Mouse (Mus musculus) T-helper 2 cell (primary cell): ENCODE results near the gene Atp2c2.

Experiments used
- in situ Hi-C: fragments of 300-600 bp; cut with MboI, MseI; formaldehyde crosslinking; loops from one replicate; pipeline ENCODE4 v1.15.1; 2025; ENCODE audit warnings: high pct_unique_total_duplicates

Gene Atp2c2

DNA sequence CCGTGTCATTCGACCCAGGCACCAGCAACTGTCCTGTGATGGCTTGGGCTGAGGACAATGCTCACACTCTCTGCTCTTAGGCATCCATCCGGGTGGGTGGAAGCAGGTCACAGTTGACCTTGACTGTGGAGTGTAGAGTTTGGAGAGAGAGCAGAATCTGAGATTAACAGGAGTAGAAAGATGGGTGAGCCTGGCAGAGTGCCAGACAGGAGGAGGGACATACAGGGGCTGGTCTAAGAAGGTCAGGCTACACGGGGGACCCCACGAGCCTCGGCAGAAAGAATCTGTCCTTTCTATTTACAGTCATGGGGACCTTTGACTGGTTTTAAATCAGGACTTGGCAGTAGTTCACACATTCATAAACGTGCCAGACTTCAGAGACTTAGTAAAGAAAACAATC lies 3.2 kb downstream of the Atp2c2 start:
- in situ Hi-C loops: no loop called here

DNA sequence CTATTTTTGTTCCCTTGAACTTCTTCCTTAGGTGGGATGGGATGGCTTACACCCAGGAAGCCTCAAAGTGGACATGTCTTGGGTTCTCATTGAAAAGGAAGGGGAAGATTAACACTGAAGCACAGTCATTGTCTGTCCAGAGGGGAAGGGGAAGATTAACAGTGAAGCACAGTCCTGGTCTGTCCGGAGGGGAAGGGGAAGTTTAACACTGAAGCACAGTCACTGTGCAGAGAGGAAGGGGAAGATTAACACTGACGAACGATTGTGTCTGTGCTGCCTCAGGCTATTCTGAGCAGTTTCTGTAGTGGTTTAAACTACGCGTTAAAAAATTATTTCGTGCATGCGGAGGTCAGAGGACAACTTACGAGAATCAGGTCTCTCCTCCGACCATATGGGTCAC lies 7.3 kb downstream of the Atp2c2 start:
- in situ Hi-C loops: no loop called here

DNA sequence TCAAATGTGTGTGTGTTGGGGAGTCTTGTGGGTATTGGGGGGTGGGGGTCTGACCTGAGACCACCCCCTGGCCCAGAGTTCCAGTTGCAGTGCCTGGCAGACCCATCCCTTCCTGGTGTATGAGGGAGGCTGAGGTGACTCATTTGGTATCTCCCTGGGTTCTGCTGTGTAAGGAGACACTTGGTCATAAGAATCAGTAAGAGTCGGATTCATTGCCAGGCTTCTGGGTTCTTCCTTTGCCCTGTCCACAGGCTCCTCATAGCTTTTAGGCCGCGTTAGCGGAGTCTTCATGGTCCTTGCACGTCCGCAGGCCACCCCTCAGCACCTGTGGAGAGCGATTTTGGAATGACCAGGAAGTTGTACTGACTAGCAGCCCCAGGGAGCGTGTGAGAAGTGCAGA lies 8.7 kb downstream of the Atp2c2 start:
- in situ Hi-C loops: no loop called here

DNA sequence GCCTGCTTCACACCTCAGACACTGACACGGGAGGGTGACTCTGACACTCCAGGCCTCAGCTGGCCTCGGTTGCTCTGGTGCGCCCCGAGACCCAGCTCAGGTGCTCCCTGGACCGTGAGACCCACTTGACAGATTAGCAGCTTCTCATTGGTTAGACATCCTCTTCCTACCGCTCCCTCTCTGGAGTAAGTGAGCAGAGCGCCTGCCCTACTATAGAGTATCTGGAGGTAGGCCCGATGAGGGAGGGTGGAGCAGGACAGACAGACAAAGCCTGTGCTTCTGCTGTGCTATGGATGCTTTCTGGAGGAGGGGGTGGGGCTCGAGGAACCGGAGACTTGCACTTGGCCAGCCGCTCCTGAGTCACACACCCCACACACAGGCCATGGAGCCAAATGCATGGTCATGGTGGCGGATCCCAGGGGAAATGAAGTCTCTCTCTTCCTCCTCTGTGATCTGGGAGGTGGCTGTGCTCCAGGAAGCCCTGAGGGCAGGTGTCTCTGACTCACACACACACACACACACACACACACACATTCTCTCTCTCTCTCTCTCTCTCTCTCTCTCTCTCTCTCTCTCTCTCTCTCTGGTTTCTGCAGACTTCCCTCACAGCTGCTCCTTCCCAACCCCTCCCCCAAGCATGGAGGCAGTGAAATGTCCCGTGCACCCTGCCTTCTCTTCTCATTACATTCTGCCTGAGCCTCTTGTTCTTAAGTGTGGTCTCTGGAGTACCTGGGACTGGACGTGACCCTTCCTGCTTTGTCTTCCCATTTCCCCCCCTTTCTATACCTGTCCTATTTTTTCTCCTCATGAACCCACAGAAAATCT lies 9.3 kb downstream of the Atp2c2 start:
- in situ Hi-C loops: no loop called here

DNA sequence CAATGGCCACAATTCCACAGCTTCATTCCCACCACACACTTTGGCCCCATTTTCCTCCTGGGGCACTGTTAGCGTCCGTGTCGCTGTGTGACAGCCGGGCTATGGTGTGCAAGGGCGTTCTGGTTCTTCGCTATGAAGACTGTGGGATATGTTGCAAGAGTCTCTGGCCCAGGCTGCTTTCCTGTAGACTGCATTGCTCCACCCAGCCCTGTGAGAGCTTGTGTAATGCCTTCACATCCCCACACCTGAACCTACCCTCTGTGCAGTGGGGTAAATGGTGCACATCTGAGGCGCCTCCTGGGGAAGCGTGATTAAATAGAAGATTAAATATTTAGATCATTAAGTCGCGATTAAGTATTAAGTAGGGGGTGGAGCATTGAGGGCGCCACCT lies 9.9 kb downstream of the Atp2c2 start:
- in situ Hi-C loops: no loop called here

DNA sequence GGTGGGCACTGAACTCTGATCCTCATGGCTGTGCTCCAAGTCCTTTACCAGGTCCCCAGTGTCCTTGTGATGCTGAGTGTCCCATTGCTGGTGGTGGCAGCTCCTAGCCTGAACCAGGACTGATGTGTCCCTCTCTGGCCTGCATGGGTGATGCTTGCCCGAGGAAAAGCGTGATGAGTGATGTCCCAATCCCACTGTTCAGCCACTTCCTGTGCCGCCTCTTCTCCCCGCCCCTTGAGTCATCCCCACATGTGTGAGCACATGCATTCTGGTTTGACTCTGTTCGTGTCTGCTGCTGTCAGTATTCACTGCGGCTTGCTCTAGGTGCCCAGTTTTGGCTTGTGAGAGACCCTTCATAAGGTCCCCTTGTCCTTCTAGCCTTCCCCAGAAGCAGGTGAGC lies 12.4 kb downstream of the Atp2c2 start:
- in situ Hi-C loops: no loop called here

DNA sequence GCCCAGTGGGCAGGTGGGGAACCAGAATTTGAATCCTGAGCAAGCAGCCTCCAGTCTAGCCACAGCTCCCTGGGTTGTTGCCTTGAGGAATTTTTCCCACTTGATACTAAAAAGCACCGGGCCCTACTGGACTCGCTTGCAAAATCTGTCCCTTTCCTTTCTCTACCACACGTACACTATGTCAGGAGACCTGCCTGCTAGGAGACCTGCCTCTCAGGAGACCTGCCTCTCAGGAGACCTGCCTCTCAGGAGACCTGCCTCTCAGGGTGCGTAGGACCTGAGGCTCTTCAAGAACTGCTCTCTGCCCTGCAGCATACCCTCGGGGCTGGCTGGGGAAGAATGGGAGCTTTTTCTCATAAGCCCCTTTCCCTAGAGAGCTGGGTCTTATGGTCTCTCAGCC lies 13.6 kb downstream of the Atp2c2 start:
- in situ Hi-C loops: no loop called here

DNA sequence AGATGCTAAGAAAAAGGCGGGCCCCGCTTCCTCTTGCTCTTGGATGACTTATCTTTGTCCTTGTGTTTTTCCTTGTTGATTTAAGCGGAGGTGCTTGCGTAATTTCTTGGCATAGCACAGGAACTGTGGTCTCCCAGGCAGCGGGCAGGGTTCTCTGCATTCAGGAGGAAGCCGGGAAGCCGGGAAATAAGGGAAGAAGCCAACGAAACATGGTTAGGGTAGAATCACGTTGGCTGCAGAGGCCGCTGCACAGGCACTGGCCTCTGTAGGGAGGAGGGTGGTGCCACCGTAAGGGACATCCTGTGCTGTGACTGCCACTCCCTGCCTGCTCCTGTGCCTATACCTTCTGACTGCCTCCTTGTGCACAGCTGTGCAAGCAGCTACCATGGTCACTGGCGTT lies 15.4 kb downstream of the Atp2c2 start:
- in situ Hi-C loops: no loop called here

DNA sequence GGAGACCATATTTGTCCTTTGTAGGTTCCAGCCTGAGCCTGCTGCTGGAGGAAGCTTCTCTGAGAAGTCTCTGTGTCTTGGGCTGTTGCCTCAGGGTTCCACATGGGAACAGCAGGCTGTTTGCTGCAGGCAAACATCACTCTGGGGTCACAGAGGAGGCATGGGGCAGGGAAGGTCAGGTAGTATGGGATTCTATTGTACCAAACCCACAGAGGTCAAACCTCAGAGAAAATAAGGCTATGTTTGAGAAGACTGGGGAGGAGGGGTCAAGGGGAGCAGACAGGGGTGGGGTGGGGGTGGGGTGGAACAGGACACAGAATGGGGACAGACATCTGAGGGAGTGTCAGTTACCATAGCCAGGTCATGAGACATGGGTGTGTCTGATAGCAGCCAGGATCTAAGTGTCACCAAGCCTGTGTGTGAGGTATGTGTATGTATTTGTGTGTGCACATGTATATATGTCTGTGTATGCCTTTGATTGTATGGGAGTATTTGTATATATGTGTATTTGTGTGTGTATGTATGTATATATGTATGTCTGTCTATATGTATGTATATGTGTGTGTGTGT lies 17.0 kb downstream of the Atp2c2 start:
- in situ Hi-C loops: no loop called here

DNA sequence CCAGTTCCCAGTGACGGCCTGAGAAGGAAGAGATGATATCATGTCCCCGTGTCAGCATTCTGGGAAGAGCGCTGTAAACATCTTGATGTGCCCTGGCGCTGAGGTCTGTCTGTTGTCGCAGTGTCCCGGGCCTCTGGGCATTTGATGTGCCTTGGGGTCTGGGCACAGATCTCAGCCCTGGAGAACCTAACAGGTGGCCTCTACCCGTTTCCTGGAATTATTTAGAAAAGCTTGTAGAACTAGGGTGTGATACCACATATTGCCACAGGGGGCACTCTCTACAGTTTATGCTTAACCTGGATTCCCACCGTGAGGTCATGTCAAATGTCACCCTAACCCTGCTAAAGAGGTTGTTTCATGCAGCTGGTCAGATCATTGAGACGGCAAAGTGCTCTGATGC lies 18.0 kb downstream of the Atp2c2 start:
- in situ Hi-C loops: no loop called here

DNA sequence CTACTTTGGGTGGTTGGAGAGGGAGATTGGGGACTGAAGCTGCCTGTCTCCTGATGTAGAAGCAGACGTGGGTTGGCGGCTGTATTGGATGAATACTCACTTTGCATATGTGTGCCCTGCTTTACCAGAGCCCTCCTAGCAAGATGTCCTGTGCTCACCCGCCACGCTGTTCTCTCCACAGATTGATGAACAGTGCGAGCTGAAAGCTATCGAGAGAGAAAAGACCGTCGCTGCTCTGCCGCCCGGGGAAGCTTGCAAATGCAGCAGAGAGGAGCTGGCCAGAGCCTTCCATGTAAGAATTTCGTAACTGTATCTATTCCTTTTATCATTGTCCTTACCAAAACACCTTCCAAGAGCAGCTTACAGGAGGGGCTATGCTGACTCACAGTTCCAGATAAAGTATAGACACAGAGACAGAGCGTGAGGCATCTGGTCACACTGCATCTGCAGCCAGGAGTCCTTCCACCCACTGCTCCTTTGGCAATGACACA lies 19.2 kb downstream of the Atp2c2 start:
- in situ Hi-C loops: no loop called here

DNA sequence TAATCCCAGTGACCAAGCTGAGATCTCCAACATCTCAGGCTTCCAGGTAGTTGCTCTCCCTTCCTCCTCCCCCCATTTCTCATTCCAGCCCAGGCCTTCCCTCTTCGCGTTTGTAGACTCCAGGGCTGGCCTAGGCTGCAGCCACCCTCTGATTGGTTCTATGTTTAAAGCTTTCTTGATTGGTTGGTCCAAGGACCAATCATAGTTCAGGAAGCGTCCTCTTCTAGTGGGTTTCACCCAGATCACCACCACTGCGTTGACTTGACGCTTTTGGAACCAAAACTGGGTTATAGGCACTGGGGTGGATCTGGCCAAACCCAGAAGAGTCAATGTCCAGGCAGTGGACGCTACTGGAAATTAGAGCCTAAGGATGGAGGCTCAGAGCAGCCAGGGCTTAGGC lies 22.5 kb downstream of the Atp2c2 start:
- in situ Hi-C loops: no loop called here

DNA sequence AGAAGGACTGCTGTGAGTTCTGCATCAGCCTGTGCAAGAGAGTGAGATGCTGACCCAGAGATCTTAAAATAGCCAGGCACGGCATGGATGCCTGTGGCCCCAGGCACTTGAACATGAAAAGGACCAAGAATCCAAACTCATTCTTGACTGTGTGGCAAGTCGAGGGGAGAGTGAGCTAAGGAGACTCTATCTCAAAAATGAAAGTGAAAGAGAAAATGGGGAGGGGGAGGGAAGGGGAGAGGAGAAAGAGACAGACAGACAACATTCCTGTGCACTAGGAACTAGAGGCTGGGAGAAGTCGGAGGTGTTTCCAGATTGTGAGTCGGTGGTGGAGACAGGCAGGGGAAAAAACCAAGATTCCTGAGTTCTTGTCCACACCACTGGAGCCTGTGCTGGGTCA lies 23.9 kb downstream of the Atp2c2 start:
- in situ Hi-C loops: no loop called here

DNA sequence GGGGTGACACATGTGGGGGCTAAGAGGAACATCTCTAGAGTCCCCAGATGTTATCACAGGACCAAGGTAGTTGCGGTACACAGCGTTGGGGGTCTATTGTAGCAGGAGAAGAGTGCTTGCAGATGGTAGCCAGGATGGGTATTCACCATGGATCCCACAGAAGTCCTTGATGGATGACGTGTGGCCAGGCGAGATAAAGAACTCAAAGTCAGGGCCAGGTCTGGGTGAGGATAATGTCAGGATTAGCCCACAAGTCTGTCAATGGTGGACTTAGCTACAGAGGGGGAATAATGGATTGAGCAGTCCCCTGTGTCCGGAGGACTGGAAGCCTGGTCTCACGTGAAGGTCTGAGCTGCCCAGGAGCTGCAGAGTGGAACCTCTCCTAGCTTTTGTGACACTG lies 24.8 kb downstream of the Atp2c2 start:
- in situ Hi-C loops: no loop called here

DNA sequence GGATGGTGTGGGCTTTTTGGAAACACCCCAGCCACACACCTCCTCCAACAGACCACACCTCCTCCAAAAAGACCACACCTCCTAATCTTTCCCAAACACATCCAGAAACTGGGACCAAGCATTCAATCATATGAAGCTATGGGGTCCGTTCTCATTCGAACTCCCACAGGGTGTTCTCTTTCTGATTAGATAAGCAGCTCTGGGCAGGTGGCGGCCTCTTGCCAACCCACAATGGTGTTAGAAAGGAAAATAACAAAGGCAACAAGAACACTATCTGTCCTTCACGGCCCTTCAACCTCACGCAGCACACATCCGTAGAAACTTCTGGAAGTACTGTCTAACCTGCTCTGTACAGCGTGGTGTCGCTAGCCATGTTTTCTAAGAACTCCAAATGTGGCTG lies 27.3 kb downstream of the Atp2c2 start:
- in situ Hi-C loops: no loop called here

DNA sequence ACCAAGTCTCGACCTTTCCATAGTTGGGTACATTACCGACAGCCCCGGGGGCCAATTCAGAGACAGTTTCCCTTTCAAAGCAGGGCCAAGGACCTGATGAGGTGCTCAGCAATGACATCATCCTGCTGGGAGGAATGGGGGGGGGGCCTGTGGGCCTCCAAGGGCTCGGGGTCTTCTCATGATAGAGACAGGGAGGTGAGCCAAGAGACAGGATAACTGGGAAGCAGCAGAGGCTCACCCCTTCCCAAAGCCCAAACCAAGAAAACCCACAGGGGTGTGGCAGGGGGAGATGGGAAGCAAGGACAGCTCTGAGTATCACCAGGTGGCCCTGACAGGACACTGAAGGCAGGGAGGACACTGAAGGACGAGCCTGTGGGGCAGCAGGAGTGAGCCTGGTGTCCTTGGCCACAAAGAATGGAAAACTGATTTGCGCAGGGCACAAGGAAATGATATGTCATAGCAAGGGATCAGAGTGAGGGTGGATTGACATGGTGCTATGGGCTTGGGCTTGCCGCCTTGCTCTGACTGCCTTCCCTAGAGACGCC lies 28.6 kb downstream of the Atp2c2 start:
- in situ Hi-C loops: no loop called here

DNA sequence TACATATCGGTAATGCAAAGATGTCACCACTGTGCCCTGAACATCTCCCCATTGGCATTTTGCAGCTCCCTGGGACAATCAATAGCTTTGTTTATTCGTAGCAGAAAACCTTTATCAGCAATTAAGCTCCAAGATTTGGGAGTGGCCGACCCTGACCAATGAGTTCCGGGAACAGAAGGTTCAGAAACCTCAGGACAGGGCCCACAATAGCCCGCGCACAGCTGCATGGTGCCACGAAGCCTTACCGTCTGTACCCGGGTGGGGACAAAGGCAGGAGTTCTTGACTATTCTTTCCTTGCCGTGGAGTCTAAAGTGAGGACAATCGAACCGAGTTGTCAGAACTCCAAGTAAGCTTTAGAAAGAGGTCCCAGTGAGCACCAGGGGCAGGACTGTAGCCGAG lies 32.3 kb downstream of the Atp2c2 start:
- in situ Hi-C loops: no loop called here

DNA sequence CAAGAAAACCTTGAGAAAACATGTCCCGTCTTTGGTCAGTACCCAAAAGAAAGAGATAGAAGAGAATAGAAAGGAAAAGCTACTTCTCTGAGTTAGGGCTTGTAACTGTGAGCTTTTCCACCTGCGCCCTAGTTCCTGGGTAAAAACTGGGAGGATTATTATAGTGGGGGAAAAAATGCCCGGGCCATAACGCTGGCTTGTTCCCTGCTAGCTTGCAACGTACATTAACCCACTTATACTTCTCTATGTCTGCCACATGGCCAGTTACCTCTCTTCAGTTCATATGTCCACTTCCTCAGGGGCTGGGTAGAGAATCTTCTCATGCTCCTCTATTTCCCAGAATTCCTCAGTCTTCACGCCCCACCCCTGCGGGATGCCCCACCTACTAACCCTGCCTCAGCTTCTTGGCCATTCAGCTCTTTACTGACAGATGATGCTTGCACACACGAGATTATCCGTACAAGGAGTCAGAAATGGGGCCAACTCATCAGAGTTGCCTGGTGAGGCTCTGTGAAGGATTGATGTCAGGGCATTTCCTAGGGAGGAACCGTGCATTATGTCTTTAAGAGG lies 36.6 kb downstream of the Atp2c2 start:
- in situ Hi-C loops: no loop called here

DNA sequence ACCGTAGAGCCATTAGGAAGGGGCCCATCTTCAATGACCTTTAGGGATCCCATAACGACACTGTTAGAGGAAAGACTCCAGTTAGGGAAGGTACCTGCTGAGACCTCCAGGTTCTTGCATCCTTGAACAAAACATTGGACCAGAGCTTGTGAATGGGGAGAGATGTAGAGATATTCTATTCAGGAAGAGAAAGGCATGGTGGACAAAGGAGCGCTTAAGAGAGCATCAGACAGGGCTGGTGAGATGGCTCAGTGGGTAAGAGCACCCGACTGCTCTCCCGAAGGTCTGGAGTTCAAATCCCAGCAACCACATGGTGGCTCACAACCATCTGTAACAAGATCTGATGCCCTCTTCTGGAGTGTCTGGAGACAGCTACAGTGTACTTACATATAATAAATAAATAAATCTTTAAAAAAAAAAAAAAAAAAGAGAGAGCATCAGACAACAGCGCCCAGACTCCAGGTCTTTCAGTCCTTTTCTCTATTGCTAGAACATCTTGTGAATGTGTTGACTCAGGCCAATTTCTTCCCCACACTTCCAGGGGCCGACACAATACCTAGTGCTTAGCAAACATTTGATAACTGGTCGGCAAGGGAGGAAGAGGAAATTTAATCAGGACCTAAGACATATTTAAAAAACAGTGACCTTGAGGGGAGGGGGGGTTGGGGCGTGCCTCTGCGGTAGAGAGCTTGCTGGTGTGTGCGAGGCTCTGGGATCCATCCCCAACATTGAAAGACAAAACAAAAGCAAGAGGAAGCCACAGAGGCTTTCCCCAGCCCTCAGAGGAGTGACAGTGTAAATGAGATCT lies 37.5 kb downstream of the Atp2c2 start:
- in situ Hi-C loops: no loop called here

DNA sequence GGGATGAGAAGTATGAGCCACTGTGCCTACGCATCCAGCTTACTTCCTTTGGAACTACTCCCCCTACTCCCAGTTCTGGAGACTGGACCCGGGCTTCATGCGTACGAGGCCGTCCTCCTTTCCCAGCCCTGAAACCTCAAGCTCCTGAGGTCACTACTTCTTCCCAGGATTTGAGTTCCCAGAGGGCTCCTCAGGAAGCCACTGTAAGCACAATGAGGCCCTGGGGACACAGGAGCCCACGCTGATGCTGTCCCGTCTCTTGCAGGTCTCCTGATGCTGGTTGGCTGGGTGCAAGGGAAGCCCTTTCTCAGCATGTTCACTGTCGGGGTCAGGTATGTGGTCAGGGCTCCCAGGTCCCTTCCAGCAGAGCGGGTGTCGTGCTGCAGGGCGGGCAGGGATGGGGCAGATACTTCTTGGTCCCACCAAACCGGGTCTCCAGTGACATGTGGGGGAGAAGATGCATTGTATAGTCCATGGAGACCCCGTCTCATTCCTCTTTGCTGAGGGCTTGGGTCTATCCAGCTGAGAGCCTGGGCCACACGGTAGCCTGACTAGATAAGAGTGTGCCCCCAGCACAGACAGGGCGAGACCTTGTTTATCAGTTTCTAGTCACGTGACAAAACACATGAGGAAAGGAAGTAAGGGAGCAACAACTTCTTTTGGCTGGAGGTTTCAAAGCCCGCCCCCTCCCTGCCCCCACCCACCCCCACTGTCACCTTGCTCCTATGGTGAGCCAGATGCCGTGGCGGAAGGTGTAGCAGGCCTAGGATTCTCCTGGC lies 38.5 kb downstream of the Atp2c2 start:
- in situ Hi-C loops: no loop called here

DNA sequence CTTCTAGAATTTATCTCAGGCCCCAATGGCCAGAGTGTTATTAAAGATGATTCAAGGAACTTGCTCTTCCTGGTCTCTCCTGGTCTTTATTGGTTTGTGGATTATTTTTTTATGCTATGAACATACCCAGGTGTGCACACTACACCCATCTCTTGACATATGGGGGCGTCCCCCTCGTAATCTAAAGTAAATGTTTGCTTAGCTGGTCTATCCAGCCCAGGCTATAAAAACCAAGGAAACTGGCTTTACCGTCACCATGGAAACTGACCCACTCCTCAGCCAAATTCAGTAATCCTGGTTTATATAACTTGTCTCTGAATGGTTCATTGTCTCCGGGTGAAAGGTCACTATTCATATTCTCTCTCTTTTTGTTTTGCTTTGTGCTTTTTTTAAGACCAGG lies 40.8 kb downstream of the Atp2c2 start:
- in situ Hi-C loops: no loop called here
